Mouse (Mus musculus) ES-E14 (cell line): ENCODE results near the gene Gm4307.
"Not testable (repeated sequence)": the region's sequence is repeated elsewhere in the genome, so short reads cannot be mapped to it uniquely, and the experiment has no call there.

Experiments used
- CHD2 ChIP-seq: IDR thresholded peaks from 2 replicates; pipeline ENCODE4 v1.6.1; 2014; ENCODE audit warnings: mild to moderate bottlenecking, low read depth, low read length, inconsistent platforms
- MAFK ChIP-seq: IDR thresholded peaks from 2 replicates; pipeline ENCODE4 v1.6.1; 2014; ENCODE audit warnings: mild to moderate bottlenecking, low read depth, low read length, inconsistent platforms; ENCODE audit not compliant: insufficient read depth
- ZC3H11A ChIP-seq: IDR thresholded peaks from 2 replicates; pipeline ENCODE4 v1.6.1; 2012; ENCODE audit warnings: low read depth, mild to moderate bottlenecking, inconsistent platforms, low read length, borderline replicate concordance
- ZNF384 ChIP-seq: IDR thresholded peaks from 2 replicates; pipeline ENCODE4 v1.6.1; 2012; ENCODE audit warnings: low read depth, low read length, inconsistent platforms

GRCm38 (mm10) chr10:100335376-100335775 is 25.8 kb upstream of the Gm4307 start, which contains the start of gene Gm4301:
- not testable (repeated sequence) for TF ChIP-seq MAFK, ZC3H11A, CHD2, ZNF384
